ENCODE assay signal across 15 mouse cellular contexts in genomic region chr15:103205156-103205555, GRCm38 (mm10). TPM values are rescaled to one million over a fixed set of nuclear protein-coding genes. Genes with fewer than 3 reads are reported as not detected.
DNase-seq lines count a peak whose midpoint lies in the region; ATAC-seq and TF ChIP-seq lines count a peak whose summit lies in the region.
"Had no signal": no experiment of that assay in that cellular context is flagged by ENCODE, and none has a peak within 500 bp of the region (broad histone marks: within the 10 kb centered on the region; RNA-seq: fewer than 3 reads in every experiment).

No protein-coding gene starts in this region.

- no peak for TF ChIP-seq EP300 in MEL (IDR thresholded peaks at IDR 0.05; ENCODE audit: low read depth in 1 of 2, low read length in 2 of 2)

- no peak for TF ChIP-seq POLR2A in MEL (IDR thresholded peaks at IDR 0.05; ENCODE audit: control insufficient read depth in 1 of 2, insufficient read depth in 1 of 2, low read depth in 1 of 2, low read length in 2 of 2, poor library complexity in 1 of 2)

- TF ChIP-seq CTCF in hindbrain, postnatal 0 days (IDR thresholded peaks at IDR 0.05; ENCODE audit: low read depth) = peak; percentile 44
- TF ChIP-seq CTCF in MEL (IDR thresholded peaks at IDR 0.05 in 2 of 3, conservative IDR thresholded peaks at IDR 0.05 in 1 of 3; ENCODE audit: control insufficient read depth in 1 of 3, insufficient read depth in 1 of 3, low read depth in 2 of 3, low read length in 3 of 3, poor library complexity in 1 of 3, severe bottlenecking in 1 of 3) = peak in 1 of 3 experiments; percentile 47; a peak in 2 of 6 replicates

- 57% methylated on average over 2 of the region's 2 CpGs for WGBS in hindbrain, postnatal 0 days
- 69% methylated on average over 2 of the region's 2 CpGs for WGBS in hindbrain, embryonic 11.5 days

- H3K27ac ChIP-seq in hindbrain, postnatal 0 days = no peak overlapping the region
- H3K27ac ChIP-seq in hindbrain, embryonic 11.5 days (ENCODE audit: low read depth, low read length) = no peak overlapping the region
- no peak overlapping the region for H3K27ac ChIP-seq in MEL (ENCODE audit: control insufficient read depth, low read depth, low read length)
- H3K27ac ChIP-seq: liver, embryonic 15.5 days had no signal

- peak; percentile 43 for DNase-seq in hindbrain, postnatal 0 days (ENCODE audit: low spot score)
- DNase-seq in hindbrain, embryonic 11.5 days (ENCODE audit: low spot score) = no peak
- peak; percentile 44 for DNase-seq in lung, postnatal 10 days
- no peak for DNase-seq in lung, postnatal 4 days
- no peak for DNase-seq in MEL (ENCODE audit: low read depth, low spot score)
- DNase-seq in naive thymus-derived CD4-positive, alpha-beta T cell, adult 2 months (ENCODE audit: low read depth) = peak; percentile 50
- DNase-seq in testis, postnatal 10 days (ENCODE audit: low spot score) = no peak
- no peak for DNase-seq in Muller cell, postnatal 12 days (ENCODE audit: inconsistent ontology term)
- DNase-seq: adrenal gland, postnatal 10 days; embryo, embryonic 11 days; gastrocnemius, postnatal 25 days; kidney, postnatal 14 days had no signal

- H3K79me2 ChIP-seq in MEL (ENCODE audit: control insufficient read depth, insufficient read depth, low read length, poor library complexity) = no peaks in the 10 kb centered on the region

- H3K9ac ChIP-seq in hindbrain, postnatal 0 days (replicated peaks; ENCODE audit: low read length) = no peak overlapping the region
- H3K9ac ChIP-seq in hindbrain, embryonic 11.5 days (ENCODE audit: low read depth, low read length) = no peak overlapping the region
- no peak overlapping the region for H3K9ac ChIP-seq in MEL (ENCODE audit: control insufficient read depth, low read depth, low read length, poor library complexity, severe bottlenecking)
- H3K9ac ChIP-seq: liver, embryonic 15.5 days had no signal

- no peak overlapping the region for H3K4me2 ChIP-seq in hindbrain, postnatal 0 days (ENCODE audit: low read depth, low read length)
- H3K4me2 ChIP-seq in hindbrain, embryonic 11.5 days (replicated peaks; ENCODE audit: low read depth, low read length) = no peak overlapping the region
- H3K4me2 ChIP-seq: liver, embryonic 15.5 days had no signal

- TF ChIP-seq RAD21 in MEL (IDR thresholded peaks at IDR 0.05; ENCODE audit: low read depth, low read length) = peak; percentile 16

- no peaks in the 10 kb centered on the region for H3K27me3 ChIP-seq in hindbrain, postnatal 0 days (ENCODE audit: insufficient read depth, low read length)
- H3K27me3 ChIP-seq in hindbrain, embryonic 11.5 days (ENCODE audit: control insufficient read depth, insufficient read depth, low read length) = no peaks in the 10 kb centered on the region
- no peaks in the 10 kb centered on the region for H3K27me3 ChIP-seq in MEL (ENCODE audit: control insufficient read depth in 1 of 2, insufficient read depth in 2 of 2, low read length in 2 of 2)
- H3K27me3 ChIP-seq: liver, embryonic 15.5 days had no signal

- H3K4me3 ChIP-seq in hindbrain, postnatal 0 days (ENCODE audit: low read length) = no peak overlapping the region
- H3K4me3 ChIP-seq in hindbrain, embryonic 11.5 days (ENCODE audit: low read depth, low read length) = no peak overlapping the region
- no peak overlapping the region for H3K4me3 ChIP-seq in MEL (ENCODE audit: control insufficient read depth in 1 of 2, insufficient read depth in 1 of 2, low read depth in 2 of 2, low read length in 2 of 2)
- H3K4me3 ChIP-seq: liver, embryonic 15.5 days had no signal

- no peaks in the 10 kb centered on the region for H3K9me3 ChIP-seq in hindbrain, postnatal 0 days (ENCODE audit: low read length)
- H3K9me3 ChIP-seq in hindbrain, embryonic 11.5 days (ENCODE audit: control insufficient read depth, low read length) = no peaks in the 10 kb centered on the region
- H3K9me3 ChIP-seq in MEL (replicated peaks; ENCODE audit: insufficient read depth, low read length) = no peaks in the 10 kb centered on the region
- H3K9me3 ChIP-seq: G1E; liver, embryonic 15.5 days had no signal

- peaks cover 23% of the 10 kb centered on the region for H3K36me3 ChIP-seq in hindbrain, postnatal 0 days (ENCODE audit: insufficient read depth, low read length)
- peaks cover 8% of the 10 kb centered on the region; the same call in 1 of the 2 replicates for H3K36me3 ChIP-seq in hindbrain, embryonic 11.5 days (ENCODE audit: control insufficient read depth, insufficient read depth, low read length)
- H3K36me3 ChIP-seq in MEL (ENCODE audit: control insufficient read depth in 1 of 2, insufficient read depth in 2 of 2, low read length in 2 of 2) = peaks cover 0 to 14% of the 10 kb centered on the region in 2 experiments; a peak in 2 of 4 replicates

- no peaks in the 10 kb centered on the region for H3K4me1 ChIP-seq in hindbrain, postnatal 0 days (ENCODE audit: insufficient read depth, low read length)
- no peaks in the 10 kb centered on the region for H3K4me1 ChIP-seq in hindbrain, embryonic 11.5 days (replicated peaks; ENCODE audit: control insufficient read depth, insufficient read depth, low read length)
- no peaks in the 10 kb centered on the region for H3K4me1 ChIP-seq in MEL (ENCODE audit: control insufficient read depth in 1 of 2, insufficient read depth in 2 of 2, low read length in 2 of 2)
- H3K4me1 ChIP-seq: liver, embryonic 15.5 days had no signal

- ATAC-seq in hindbrain, postnatal 0 days = no peak
- ATAC-seq in hindbrain, embryonic 11.5 days (ENCODE audit: low FRiP score) = no peak

TF ChIP-seq in MEL, 35 proteins besides CTCF, POLR2A, EP300 and RAD21:
- TF ChIP-seq SMC3 (IDR thresholded peaks at IDR 0.05; ENCODE audit: low read depth, low read length) (peak; percentile 43), ZMIZ1 (IDR thresholded peaks at IDR 0.05; ENCODE audit: low read depth, low read length) (no peak), KAT2A (conservative IDR thresholded peaks at IDR 0.05; ENCODE audit: low read depth, low read length) (no peak), USF2 (IDR thresholded peaks at IDR 0.05; ENCODE audit: borderline replicate concordance in 1 of 2, insufficient read depth in 1 of 2, low read depth in 1 of 2, low read length in 2 of 2) (no peak)

RNA-seq across cellular contexts. Expression of gene Cbx5, which starts 34.5 kb away (rescaled TPM):
- 125 and 134 TPM in 2 replicates for total RNA-seq in hindbrain, postnatal 0 days (2014; rRNA removed)
- 95.3 and 98.1 TPM in 2 replicates for polyA plus RNA-seq in hindbrain, postnatal 0 days (2015; fragmentation: Nextera tagmentation; extraction: Ambion mirVana)
- 185 and 204 TPM in 2 replicates for polyA plus RNA-seq in hindbrain, embryonic 11.5 days (2014; fragmentation: Nextera tagmentation; extraction: Ambion mirVana)
- total RNA-seq in MEL (2012; rRNA removed) = 39.8 and 40.5 TPM in 2 replicates
- polyA plus RNA-seq in MEL (2012; ENCODE audit: insufficient read depth in 1 of 2, insufficient read length in 2 of 2, low read depth in 1 of 2, low replicate concordance in 2 of 2, missing spikeins in 1 of 2) = 10 to 100 TPM; 42.4 to 67.1 TPM

RNA-seq across cellular contexts. Expression of gene Hnrnpa1, which starts 35.1 kb away (rescaled TPM):
- total RNA-seq in hindbrain, postnatal 0 days (2014; rRNA removed) = 117 and 148 TPM in 2 replicates
- polyA plus RNA-seq in hindbrain, postnatal 0 days (2015; fragmentation: Nextera tagmentation; extraction: Ambion mirVana) = 596 and 630 TPM in 2 replicates
- 1,309 and 1,311 TPM in 2 replicates for polyA plus RNA-seq in hindbrain, embryonic 11.5 days (2014; fragmentation: Nextera tagmentation; extraction: Ambion mirVana)
- total RNA-seq in MEL (2012; rRNA removed) = 322 and 402 TPM in 2 replicates
- 100 to 1,000 TPM in 1 of 2 experiments, not detected in 1; 900 TPM for polyA plus RNA-seq in MEL (2012; ENCODE audit: insufficient read depth in 1 of 2, insufficient read length in 2 of 2, low read depth in 1 of 2, low replicate concordance in 2 of 2, missing spikeins in 1 of 2)

RNA-seq across cellular contexts. Expression of gene Smug1, which starts 38.3 kb away (rescaled TPM):
- 22.7 and 40.1 TPM in 2 replicates for total RNA-seq in hindbrain, postnatal 0 days (2014; rRNA removed)
- polyA plus RNA-seq in hindbrain, postnatal 0 days (2015; fragmentation: Nextera tagmentation; extraction: Ambion mirVana) = 11.9 and 13.2 TPM in 2 replicates
- 23.9 and 35.8 TPM in 2 replicates for polyA plus RNA-seq in hindbrain, embryonic 11.5 days (2014; fragmentation: Nextera tagmentation; extraction: Ambion mirVana)
- 3.8 and 5.2 TPM in 2 replicates for total RNA-seq in MEL (2012; rRNA removed)
- polyA plus RNA-seq in MEL (2012; ENCODE audit: insufficient read depth in 1 of 2, insufficient read length in 2 of 2, low read depth in 1 of 2, low replicate concordance in 2 of 2, missing spikeins in 1 of 2) = 1 to 10 TPM in 1 of 2 experiments, not detected in 1; 4.6 TPM

RNA-seq across cellular contexts. Expression of gene Nfe2, which starts 53.0 kb away (rescaled TPM):
- total RNA-seq in hindbrain, postnatal 0 days (2014; rRNA removed) = 0.63 TPM in 1 of 2 replicates, not detected in the other
- polyA plus RNA-seq in hindbrain, postnatal 0 days (2015; fragmentation: Nextera tagmentation; extraction: Ambion mirVana) = 0.20 and 0.33 TPM in 2 replicates
- 4.7 and 5.0 TPM in 2 replicates for polyA plus RNA-seq in hindbrain, embryonic 11.5 days (2014; fragmentation: Nextera tagmentation; extraction: Ambion mirVana)
- 63.9 and 74.6 TPM in 2 replicates for total RNA-seq in MEL (2012; rRNA removed)
- polyA plus RNA-seq in MEL (2012; ENCODE audit: insufficient read depth in 1 of 2, insufficient read length in 2 of 2, low read depth in 1 of 2, low replicate concordance in 2 of 2, missing spikeins in 1 of 2) = 100 to 1,000 TPM in 1 of 2 experiments, not detected in 1; 103 TPM
- total RNA-seq: gastrocnemius, postnatal 25 days; left cerebral cortex, postnatal 10 days had no signal

Comparison
In these comparisons a context has a peak if more than half of its experiments do, and no peak if none do; other contexts are left out.
1. DNase-seq: peak in hindbrain, postnatal 0 days (single experiment), lung, postnatal 10 days (single experiment) and naive thymus-derived CD4-positive, alpha-beta T cell, adult 2 months (single experiment); none in hindbrain, embryonic 11.5 days (single experiment), lung, postnatal 4 days (0 of 2), MEL (single experiment), testis, postnatal 10 days (single experiment) and Muller cell, postnatal 12 days (single experiment).